Mouse (Mus musculus) mouse trophoblast stem cell (cell line): Measurements from ENCODE around the gene Arrb1.

Experiments used
- in situ Hi-C, 2 experiments: fragments of 300-500 bp; cut with MseI, MboI; formaldehyde crosslinking; loops; 2 replicates in 1 of 2; 3 replicates in 1 of 2; pipeline ENCODE4 v1.15.1; 2025

The Arrb1 gene

GRCm38 (mm10) chr7:99627366-99627765, 92.1 kb downstream of the Arrb1 start:
- in situ Hi-C loops, result loop anchor here in 1 of 2 experiments (10.0 kb wide), 1 partner anchor 167 kb away; no protein-coding TSS in a partner anchor

- in situ Hi-C loops, result no loop called here
These were observed 97.0 kb downstream of the Arrb1 start for GRCm38 (mm10) chr7:99632286-99632685.

GRCm38 (mm10) chr7:99633966-99634665, 98.8 kb downstream of the Arrb1 start:
- in situ Hi-C loops, result no loop called here

GRCm38 (mm10) chr7:99641245-99641644, 106.0 kb downstream of the Arrb1 start:
- in situ Hi-C loops, result no loop called here

GRCm38 (mm10) chr7:99642078-99642477, 106.8 kb downstream of the Arrb1 start:
- in situ Hi-C loops, result no loop called here

GRCm38 (mm10) chr7:99644701-99645100, 109.4 kb downstream of the Arrb1 start:
- in situ Hi-C loops, result no loop called here

GRCm38 (mm10) chr7:99648623-99649022, 113.4 kb downstream of the Arrb1 start:
- in situ Hi-C loops, result no loop called here

- in situ Hi-C loops, result no loop called here
These were observed 114.3 kb downstream of the Arrb1 start for GRCm38 (mm10) chr7:99649585-99649984.

GRCm38 (mm10) chr7:99654244-99654643, 119.0 kb downstream of the Arrb1 start:
- in situ Hi-C loops, result loop anchor here in 1 of 2 experiments (10.0 kb wide), 1 partner anchor 141 kb away; no protein-coding TSS in a partner anchor
